Mouse (Mus musculus): ENCODE results near the gene Ahnak. TPM values are rescaled to one million over a fixed set of nuclear protein-coding genes. Genes with fewer than 3 reads are reported as not detected.
A peak's percentile ranks its signal among the peaks of the same experiment; 100 is the strongest.

The Ahnak gene
- total and polyA plus RNA-seq, 2 experiments, result 1.2 to 10.9 TPM

- H3K36me3 ChIP-seq (ENCODE audit: control insufficient read depth, insufficient read depth, low read length), result peaks cover 2% of the 10 kb centered on the region; the same call in 1 of the 2 replicates
- 75% methylated on average over 2 of the region's 2 CpGs for WGBS
- peaks cover 2% of the 10 kb centered on the region; the same call in 1 of the 2 replicates for H3K79me2 ChIP-seq (ENCODE audit: control insufficient read depth, insufficient read depth, low read length)
- TF ChIP-seq CTCF (IDR thresholded peaks at IDR 0.05; ENCODE audit: low read depth, low read length) (no peak), POLR2A (IDR thresholded peaks at IDR 0.05; ENCODE audit: extremely low read depth, insufficient read depth, low read length) (no peak)
- H3K9ac ChIP-seq (ENCODE audit: low read depth, low read length), result no peak overlapping the region
- peaks cover 10% of the 10 kb centered on the region for H3K4me1 ChIP-seq (ENCODE audit: control insufficient read depth, insufficient read depth, low read length)
- DNase-seq (ENCODE audit: extremely low read depth, low read depth, low spot score), result no peak
- no peaks in the 10 kb centered on the region for H3K27me3 ChIP-seq (ENCODE audit: control insufficient read depth, insufficient read depth, low read length)
- no peak overlapping the region for H3K27ac ChIP-seq (replicated peaks; ENCODE audit: insufficient read depth, low read depth, low read length)
- no peak overlapping the region for H3K4me3 ChIP-seq (ENCODE audit: insufficient read depth, low read depth, low read length)
Observed at GRCm38 (mm10) chr19:9072157-9072530, 83.1 kb downstream of the Ahnak start.

- WGBS, result 78% methylated on average over 12 of the region's 12 CpGs
- no peak overlapping the region for H3K9ac ChIP-seq (ENCODE audit: low read depth, low read length)
- no peaks in the 10 kb centered on the region for H3K79me2 ChIP-seq (ENCODE audit: control insufficient read depth, insufficient read depth, low read length)
- DNase-seq (ENCODE audit: extremely low read depth, low read depth, low spot score), result no peak
- no peaks in the 10 kb centered on the region; the same call in 1 of the 2 replicates for H3K36me3 ChIP-seq (ENCODE audit: control insufficient read depth, insufficient read depth, low read length)
- no peak overlapping the region for H3K4me3 ChIP-seq (ENCODE audit: insufficient read depth, low read depth, low read length)
- H3K27me3 ChIP-seq (ENCODE audit: control insufficient read depth, insufficient read depth, low read length), result no peaks in the 10 kb centered on the region
- no peak for TF ChIP-seq POLR2A (IDR thresholded peaks at IDR 0.05; ENCODE audit: extremely low read depth, insufficient read depth, low read length)
- no peak for TF ChIP-seq CTCF (IDR thresholded peaks at IDR 0.05; ENCODE audit: low read depth, low read length)
- peak overlapping the region; percentile 50 for H3K27ac ChIP-seq (replicated peaks; ENCODE audit: insufficient read depth, low read depth, low read length)
- H3K4me1 ChIP-seq (ENCODE audit: control insufficient read depth, insufficient read depth, low read length), result peaks cover 12% of the 10 kb centered on the region
Observed at GRCm38 (mm10) chr19:9073776-9074411, 84.8 kb downstream of the Ahnak start.

- 84% methylated on average over 4 of the region's 4 CpGs for WGBS
- Histone ChIP-seq H3K36me3 (ENCODE audit: control insufficient read depth, insufficient read depth, low read length) (no peaks in the 10 kb centered on the region), H3K27ac (replicated peaks; ENCODE audit: insufficient read depth, low read depth, low read length) (no peak overlapping the region), H3K4me3 (ENCODE audit: insufficient read depth, low read depth, low read length) (no peak overlapping the region), H3K9ac (ENCODE audit: low read depth, low read length) (no peak overlapping the region), H3K27me3 (ENCODE audit: control insufficient read depth, insufficient read depth, low read length) (no peaks in the 10 kb centered on the region), H3K79me2 (ENCODE audit: control insufficient read depth, insufficient read depth, low read length) (no peaks in the 10 kb centered on the region), H3K4me1 (ENCODE audit: control insufficient read depth, insufficient read depth, low read length) (peaks cover 12% of the 10 kb centered on the region)
- TF ChIP-seq CTCF (IDR thresholded peaks at IDR 0.05; ENCODE audit: low read depth, low read length) (no peak), POLR2A (IDR thresholded peaks at IDR 0.05; ENCODE audit: extremely low read depth, insufficient read depth, low read length) (no peak)
- DNase-seq (ENCODE audit: extremely low read depth, low read depth, low spot score), result no peak
Observed at GRCm38 (mm10) chr19:9074424-9074823, 85.3 kb downstream of the Ahnak start.

- Histone ChIP-seq H3K27me3 (ENCODE audit: control insufficient read depth, insufficient read depth, low read length) (no peaks in the 10 kb centered on the region), H3K9ac (ENCODE audit: low read depth, low read length) (no peak overlapping the region), H3K27ac (replicated peaks; ENCODE audit: insufficient read depth, low read depth, low read length) (no peak overlapping the region), H3K79me2 (ENCODE audit: control insufficient read depth, insufficient read depth, low read length) (no peaks in the 10 kb centered on the region), H3K36me3 (ENCODE audit: control insufficient read depth, insufficient read depth, low read length) (no peaks in the 10 kb centered on the region), H3K4me3 (ENCODE audit: insufficient read depth, low read depth, low read length) (no peak overlapping the region), H3K4me1 (ENCODE audit: control insufficient read depth, insufficient read depth, low read length) (peaks cover 12% of the 10 kb centered on the region)
- 98% methylated on average over 2 of the region's 2 CpGs for WGBS
- TF ChIP-seq CTCF (IDR thresholded peaks at IDR 0.05; ENCODE audit: low read depth, low read length) (no peak), POLR2A (IDR thresholded peaks at IDR 0.05; ENCODE audit: extremely low read depth, insufficient read depth, low read length) (no peak)
- DNase-seq (ENCODE audit: extremely low read depth, low read depth, low spot score), result no peak
Observed at GRCm38 (mm10) chr19:9075558-9075957, 86.5 kb downstream of the Ahnak start.

GRCm38 (mm10) chr19:9076035-9076434, 87.0 kb downstream of the Ahnak start:
- no peak overlapping the region for H3K27ac ChIP-seq (replicated peaks; ENCODE audit: insufficient read depth, low read depth, low read length)
- H3K4me1 ChIP-seq (ENCODE audit: control insufficient read depth, insufficient read depth, low read length), result peaks cover 12% of the 10 kb centered on the region
- whole genome bisulfite sequencing, result 98% methylated on average over 3 of the region's 3 CpGs
- TF ChIP-seq POLR2A (IDR thresholded peaks at IDR 0.05; ENCODE audit: extremely low read depth, insufficient read depth, low read length) (no peak), CTCF (IDR thresholded peaks at IDR 0.05; ENCODE audit: low read depth, low read length) (no peak)
- DNase-seq (ENCODE audit: extremely low read depth, low read depth, low spot score), result no peak
- no peak overlapping the region for H3K9ac ChIP-seq (ENCODE audit: low read depth, low read length)
- no peaks in the 10 kb centered on the region for H3K27me3 ChIP-seq (ENCODE audit: control insufficient read depth, insufficient read depth, low read length)
- H3K36me3 ChIP-seq (ENCODE audit: control insufficient read depth, insufficient read depth, low read length), result no peaks in the 10 kb centered on the region
- H3K79me2 ChIP-seq (ENCODE audit: control insufficient read depth, insufficient read depth, low read length), result no peaks in the 10 kb centered on the region
- H3K4me3 ChIP-seq (ENCODE audit: insufficient read depth, low read depth, low read length), result no peak overlapping the region

- Histone ChIP-seq H3K79me2 (ENCODE audit: control insufficient read depth, insufficient read depth, low read length) (no peaks in the 10 kb centered on the region), H3K27me3 (ENCODE audit: control insufficient read depth, insufficient read depth, low read length) (no peaks in the 10 kb centered on the region), H3K36me3 (ENCODE audit: control insufficient read depth, insufficient read depth, low read length) (no peaks in the 10 kb centered on the region), H3K9ac (ENCODE audit: low read depth, low read length) (peak overlapping the region; percentile 30), H3K27ac (replicated peaks; ENCODE audit: insufficient read depth, low read depth, low read length) (peak overlapping the region; percentile 64), H3K4me1 (ENCODE audit: control insufficient read depth, insufficient read depth, low read length) (peaks cover 12% of the 10 kb centered on the region), H3K4me3 (ENCODE audit: insufficient read depth, low read depth, low read length) (no peak overlapping the region)
- no peak for TF ChIP-seq POLR2A (IDR thresholded peaks at IDR 0.05; ENCODE audit: extremely low read depth, insufficient read depth, low read length)
- no peak for TF ChIP-seq CTCF (IDR thresholded peaks at IDR 0.05; ENCODE audit: low read depth, low read length)
- peak; percentile 82 for DNase-seq (ENCODE audit: extremely low read depth, low read depth, low spot score)
- 43% methylated on average over 4 of the region's 4 CpGs for WGBS
Observed at GRCm38 (mm10) chr19:9076982-9077660, 88.0 kb downstream of the Ahnak start.
